Mouse (Mus musculus): ENCODE results near the gene Treml2.
"Not testable (repeated sequence)": the region's sequence is repeated elsewhere in the genome, so short reads cannot be mapped to it uniquely, and the experiment has no call there.

The Treml2 gene

DNA sequence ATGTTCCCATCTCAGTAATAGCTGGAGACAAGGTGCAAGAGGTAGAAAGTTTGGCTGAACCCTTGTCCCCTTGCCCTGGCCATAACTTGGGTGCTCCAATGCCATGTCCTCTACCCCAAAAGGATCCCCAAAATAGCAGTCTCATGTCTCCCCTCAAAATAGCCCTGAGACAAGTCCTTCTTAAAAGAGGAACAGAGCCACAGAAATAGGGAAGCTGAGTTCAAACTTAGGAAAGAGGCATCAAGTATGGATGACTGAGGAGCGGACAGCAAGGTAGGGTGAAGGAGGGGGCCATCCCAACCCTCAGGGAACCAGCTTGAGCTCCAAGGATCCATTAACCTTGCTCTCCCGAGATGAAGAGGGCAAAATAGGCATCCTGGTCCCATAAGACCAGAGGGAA, 48.0 kb downstream of the Treml2 start:
- DNase-seq (ENCODE audit: low read depth, low spot score) = no peak

DNA sequence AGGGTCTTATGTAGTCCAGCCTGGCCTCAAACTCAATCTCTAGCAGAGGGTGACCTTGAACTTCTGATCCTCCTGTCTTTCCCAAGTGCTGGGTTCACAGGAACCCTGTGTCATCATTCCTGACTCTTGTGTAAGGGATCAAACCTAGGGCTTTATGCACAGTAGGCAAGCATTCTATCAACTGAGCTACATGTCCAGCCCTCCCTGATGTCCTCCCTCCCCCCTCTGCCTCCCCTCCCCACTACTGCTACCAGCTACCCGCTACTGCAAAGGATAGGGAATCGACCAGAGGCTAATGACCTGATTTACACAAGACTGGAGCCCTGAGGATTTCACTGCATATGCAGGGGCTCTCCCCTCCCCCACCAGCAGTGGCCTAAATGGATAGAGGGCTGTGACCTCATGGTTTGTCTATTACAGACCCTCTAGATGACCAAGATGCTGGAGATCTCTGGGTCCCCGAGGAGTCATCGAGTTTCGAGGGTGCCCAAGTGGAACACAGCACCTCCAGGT, 51.4 kb downstream of the Treml2 start:
- DNase-seq (ENCODE audit: low read depth, low spot score) = no peak

DNA sequence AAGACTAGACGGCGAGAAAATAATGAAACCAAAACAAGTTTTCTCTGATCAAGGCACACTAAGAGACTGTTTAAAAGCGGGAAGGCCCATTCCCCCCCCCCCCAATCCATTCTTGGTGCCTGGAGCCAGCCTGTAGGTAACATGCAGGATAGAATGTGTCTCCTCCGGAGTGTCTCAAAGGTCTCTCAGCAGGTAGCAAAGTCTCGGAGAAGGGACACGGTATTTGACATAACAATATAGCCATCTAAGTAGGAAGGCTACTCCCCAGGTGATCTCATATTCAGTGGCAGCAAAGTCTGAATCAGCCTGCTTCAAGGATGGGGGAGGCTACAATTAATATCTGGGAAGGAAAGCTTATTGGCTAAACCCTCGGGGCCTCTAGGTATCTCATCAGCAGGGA, 53.7 kb downstream of the Treml2 start:
- not testable (repeated sequence) for DNase-seq (ENCODE audit: low read depth, low spot score)

DNA sequence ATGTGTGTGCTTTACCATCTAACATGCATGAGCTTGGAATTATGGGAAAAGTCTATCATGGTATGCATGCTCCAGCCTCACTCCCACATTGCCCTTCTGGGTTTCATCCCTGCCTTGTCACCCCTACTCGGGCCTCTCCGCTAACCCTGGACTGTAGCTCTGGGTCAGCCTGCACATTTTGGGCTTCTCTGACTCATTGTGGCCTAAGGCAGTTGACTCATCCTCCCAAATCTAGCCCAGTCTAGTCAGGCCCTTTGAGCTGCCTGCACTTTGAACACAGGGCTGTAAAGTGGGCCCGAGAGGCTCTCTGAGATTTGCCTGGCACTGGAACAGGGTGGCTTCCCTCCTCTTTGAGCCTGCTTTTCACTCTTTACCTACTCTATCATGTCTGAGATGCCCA, 56.5 kb downstream of the Treml2 start:
- DNase-seq (ENCODE audit: low read depth, low spot score) = no peak

DNA sequence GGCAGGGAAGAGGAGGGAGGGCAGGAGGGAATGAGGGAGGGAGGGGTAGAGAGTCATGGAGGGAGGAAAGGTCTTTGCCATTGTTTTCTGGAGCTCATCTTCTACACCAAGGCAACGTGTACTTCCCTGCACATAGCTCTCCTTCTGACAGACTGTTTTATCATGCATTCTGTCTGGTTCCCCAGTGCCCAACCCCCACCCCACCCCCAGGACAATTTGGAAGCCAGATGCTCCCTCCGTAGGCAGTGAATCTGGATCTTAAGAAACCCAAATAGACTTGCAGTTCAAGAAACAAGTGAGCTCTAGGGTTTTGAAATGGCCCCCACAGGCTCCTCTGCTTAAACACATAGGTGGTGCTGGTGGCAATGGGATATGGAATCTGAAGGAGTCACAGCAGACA, 58.6 kb downstream of the Treml2 start:
- DNase-seq (ENCODE audit: low read depth, low spot score) = no peak

DNA sequence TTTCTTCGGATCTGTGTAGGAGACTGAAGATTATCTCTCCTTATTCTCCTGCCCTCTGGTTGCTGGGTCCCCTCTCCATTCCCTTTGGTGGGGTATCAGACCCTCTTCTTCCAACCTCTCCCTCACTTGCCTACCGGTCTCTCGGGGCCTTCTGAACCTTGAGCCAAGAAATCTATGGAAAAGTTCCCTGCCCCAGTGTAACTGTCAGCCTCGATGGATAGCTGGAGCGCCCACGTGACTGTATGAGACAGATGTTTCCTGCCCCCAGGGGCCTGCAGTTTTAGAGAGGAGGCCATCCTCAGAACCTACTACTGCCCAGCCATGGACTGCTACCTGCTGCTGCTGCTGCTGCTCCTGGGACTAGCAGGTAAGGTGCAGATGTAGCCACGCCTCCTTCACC, 60.3 kb downstream of the Treml2 start, which contains the start of gene Treml1:
Treml1 (plus strand) TSS at position 301 of the 400 bp plus-strand sequence.
- no peak for DNase-seq (ENCODE audit: low read depth, low spot score)

DNA sequence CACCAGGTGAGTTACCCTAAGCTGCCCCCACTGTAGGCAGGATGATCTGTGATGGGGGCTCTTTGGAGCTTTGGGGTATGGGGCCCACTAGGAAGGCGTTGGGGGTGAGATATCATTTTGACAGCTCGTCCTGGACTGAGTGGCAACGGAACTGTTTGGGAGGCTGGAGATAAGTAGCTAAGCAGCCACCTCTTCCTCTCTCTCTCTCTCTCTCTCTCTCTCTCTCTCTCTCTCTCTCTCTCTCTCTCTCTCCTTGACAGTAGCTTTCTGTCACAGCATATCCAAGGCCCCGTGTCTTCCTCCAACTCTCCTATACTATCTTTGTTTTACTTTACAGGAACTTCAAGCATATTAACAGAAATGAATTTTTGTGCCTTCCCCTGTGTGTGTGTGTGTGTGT, 61.2 kb downstream of the Treml2 start:
- no peak for DNase-seq (ENCODE audit: low read depth, low spot score)
